8 mouse cellular contexts compared by ENCODE assay signal in genomic region chr11:5877421-5877820, GRCm38 (mm10). TPM values are rescaled to one million over a fixed set of nuclear protein-coding genes. Genes with fewer than 3 reads are reported as not detected.
DNase-seq lines count a peak whose midpoint lies in the region; ATAC-seq and TF ChIP-seq lines count a peak whose summit lies in the region.

No protein-coding gene starts in this region.

- peak overlapping the region; percentile 86 for H3K9ac ChIP-seq in lung, embryonic 15.5 days
- H3K9ac ChIP-seq in embryonic facial prominence, embryonic 14.5 days (ENCODE audit: low read depth, low read length): peak overlapping the region; percentile 81
- no peak overlapping the region for H3K9ac ChIP-seq in intestine, postnatal 0 days (ENCODE audit: low read depth, low read length)
- peak overlapping the region; percentile 63 for H3K9ac ChIP-seq in neural tube, embryonic 15.5 days (replicated peaks)

- 3% methylated on average over 5 of the region's 5 CpGs for WGBS in lung, embryonic 15.5 days
- WGBS in embryonic facial prominence, embryonic 14.5 days: 4% methylated on average over 5 of the region's 5 CpGs
- WGBS in intestine, postnatal 0 days: 4% methylated on average over 5 of the region's 5 CpGs
- WGBS in neural tube, embryonic 15.5 days: 2% methylated on average over 5 of the region's 5 CpGs

- H3K36me3 ChIP-seq in lung, embryonic 15.5 days: peaks cover 40% of the 10 kb centered on the region
- H3K36me3 ChIP-seq in embryonic facial prominence, embryonic 14.5 days (ENCODE audit: control insufficient read depth, insufficient read depth, low read length): peaks cover 44% of the 10 kb centered on the region
- H3K36me3 ChIP-seq in intestine, postnatal 0 days (ENCODE audit: control insufficient read depth, insufficient read depth): peaks cover 28% of the 10 kb centered on the region; the same call in 1 of the 2 replicates
- H3K36me3 ChIP-seq in neural tube, embryonic 15.5 days: peaks cover 28% of the 10 kb centered on the region

- peaks cover 21% of the 10 kb centered on the region for H3K4me1 ChIP-seq in lung, embryonic 15.5 days
- peaks cover 16% of the 10 kb centered on the region for H3K4me1 ChIP-seq in embryonic facial prominence, embryonic 14.5 days (ENCODE audit: control insufficient read depth, insufficient read depth, low read length)
- H3K4me1 ChIP-seq in intestine, postnatal 0 days (replicated peaks; ENCODE audit: control insufficient read depth, insufficient read depth, low read length): 0 out of 2 replicates have a peak, but pooled peaks cover 3% of the 10 kb centered on the region
- H3K4me1 ChIP-seq in neural tube, embryonic 15.5 days: peaks cover 27% of the 10 kb centered on the region

- no peaks in the 10 kb centered on the region for H3K27me3 ChIP-seq in lung, embryonic 15.5 days
- no peaks in the 10 kb centered on the region for H3K27me3 ChIP-seq in embryonic facial prominence, embryonic 14.5 days (replicated peaks; ENCODE audit: control insufficient read depth, insufficient read depth, low read length)
- H3K27me3 ChIP-seq in intestine, postnatal 0 days (replicated peaks; ENCODE audit: control insufficient read depth, insufficient read depth, low read length): no peaks in the 10 kb centered on the region
- no peaks in the 10 kb centered on the region for H3K27me3 ChIP-seq in neural tube, embryonic 15.5 days (replicated peaks)

- DNase-seq in lung, adult 18-20 months: no peak
- no peak for DNase-seq in embryonic facial prominence, embryonic 14.5 days (ENCODE audit: low spot score)
- no peak for DNase-seq in cerebellum, postnatal 14 days
- no peak for DNase-seq in left cerebral cortex, adult 11 months (ENCODE audit: low spot score)
- no peak for DNase-seq in B cell, adult 2 months

- H3K4me2 ChIP-seq in lung, embryonic 15.5 days: peak overlapping the region; percentile 75
- H3K4me2 ChIP-seq in embryonic facial prominence, embryonic 14.5 days (ENCODE audit: low read depth, low read length): peak overlapping the region; percentile 86
- peak overlapping the region; percentile 81 for H3K4me2 ChIP-seq in intestine, postnatal 0 days (replicated peaks; ENCODE audit: low read depth)
- H3K4me2 ChIP-seq in neural tube, embryonic 15.5 days: peak overlapping the region; percentile 73

- no peak for TF ChIP-seq CTCF in intestine, postnatal 0 days (IDR thresholded peaks at IDR 0.05; ENCODE audit: low read depth)

- no peaks in the 10 kb centered on the region for H3K9me3 ChIP-seq in lung, embryonic 15.5 days
- no peaks in the 10 kb centered on the region for H3K9me3 ChIP-seq in embryonic facial prominence, embryonic 14.5 days (ENCODE audit: control insufficient read depth, low read length)
- no peaks in the 10 kb centered on the region for H3K9me3 ChIP-seq in intestine, postnatal 0 days (ENCODE audit: control insufficient read depth)
- no peaks in the 10 kb centered on the region for H3K9me3 ChIP-seq in neural tube, embryonic 15.5 days (replicated peaks)

- ATAC-seq in lung, embryonic 15.5 days (ENCODE audit: borderline replicate concordance, extremely low read depth, low FRiP score, low TSS enrichment): no peak
- ATAC-seq in embryonic facial prominence, embryonic 14.5 days (ENCODE audit: low read depth): no peak
- no peak for ATAC-seq in intestine, postnatal 0 days
- ATAC-seq in neural tube, embryonic 15.5 days (ENCODE audit: low FRiP score): no peak

- H3K4me3 ChIP-seq in lung, embryonic 15.5 days: peak overlapping the region; percentile 83
- peak overlapping the region; percentile 75 for H3K4me3 ChIP-seq in embryonic facial prominence, embryonic 14.5 days (ENCODE audit: low read depth, low read length)
- H3K4me3 ChIP-seq in intestine, postnatal 0 days (ENCODE audit: low read depth, low read length): peak overlapping the region; percentile 61
- peak overlapping the region; percentile 80 for H3K4me3 ChIP-seq in neural tube, embryonic 15.5 days (replicated peaks)

- H3K27ac ChIP-seq in lung, embryonic 15.5 days: peak overlapping the region; percentile 39
- 0 out of 2 replicates have a peak overlapping the region, but pooled peaks have one; percentile 44 for H3K27ac ChIP-seq in embryonic facial prominence, embryonic 14.5 days (replicated peaks; ENCODE audit: low read depth, low read length)
- H3K27ac ChIP-seq in intestine, postnatal 0 days (ENCODE audit: low read depth, low read length): no peak overlapping the region
- no peak overlapping the region for H3K27ac ChIP-seq in neural tube, embryonic 15.5 days (replicated peaks)

RNA-seq across cellular contexts. Expression of gene Pold2, which starts 0.7 kb away (rescaled TPM):
- polyA plus RNA-seq in lung, embryonic 15.5 days (2015; fragmentation: Nextera tagmentation; extraction: Ambion mirVana): 149 and 160 TPM in 2 replicates
- 83.2 and 98.3 TPM in 2 replicates for polyA plus RNA-seq in embryonic facial prominence, embryonic 14.5 days (2014; fragmentation: Nextera tagmentation; extraction: Ambion mirVana)
- polyA plus RNA-seq in intestine, postnatal 0 days (2015; fragmentation: Nextera tagmentation; extraction: Ambion mirVana): 32.3 and 32.7 TPM in 2 replicates
- 64.5 and 81.0 TPM in 2 replicates for polyA plus RNA-seq in neural tube, embryonic 15.5 days (2015; fragmentation: Nextera tagmentation; extraction: Ambion mirVana)

RNA-seq across cellular contexts. Expression of gene Aebp1, which starts 15.7 kb away (rescaled TPM):
- polyA plus RNA-seq in lung, embryonic 15.5 days (2015; fragmentation: Nextera tagmentation; extraction: Ambion mirVana): 31.3 and 37.6 TPM in 2 replicates
- 68.8 and 73.6 TPM in 2 replicates for polyA plus RNA-seq in embryonic facial prominence, embryonic 14.5 days (2014; fragmentation: Nextera tagmentation; extraction: Ambion mirVana)
- 15.0 and 15.8 TPM in 2 replicates for polyA plus RNA-seq in intestine, postnatal 0 days (2015; fragmentation: Nextera tagmentation; extraction: Ambion mirVana)
- polyA plus RNA-seq in neural tube, embryonic 15.5 days (2015; fragmentation: Nextera tagmentation; extraction: Ambion mirVana): 22.1 and 24.3 TPM in 2 replicates

RNA-seq across cellular contexts. Expression of gene Myl7, which starts 21.2 kb away (rescaled TPM):
- 273 and 720 TPM in 2 replicates for polyA plus RNA-seq in lung, embryonic 15.5 days (2015; fragmentation: Nextera tagmentation; extraction: Ambion mirVana)
- polyA plus RNA-seq in embryonic facial prominence, embryonic 14.5 days (2014; fragmentation: Nextera tagmentation; extraction: Ambion mirVana): 0.63 and 1.5 TPM in 2 replicates
- 20.9 and 22.7 TPM in 2 replicates for polyA plus RNA-seq in intestine, postnatal 0 days (2015; fragmentation: Nextera tagmentation; extraction: Ambion mirVana)
- 1.4 and 10.6 TPM in 2 replicates for polyA plus RNA-seq in neural tube, embryonic 15.5 days (2015; fragmentation: Nextera tagmentation; extraction: Ambion mirVana)

RNA-seq across cellular contexts. Expression of gene Polm, which starts 39.6 kb away (rescaled TPM):
- polyA plus RNA-seq in lung, embryonic 15.5 days (2015; fragmentation: Nextera tagmentation; extraction: Ambion mirVana): 7.1 and 10.0 TPM in 2 replicates
- polyA plus RNA-seq in embryonic facial prominence, embryonic 14.5 days (2014; fragmentation: Nextera tagmentation; extraction: Ambion mirVana): 6.0 and 7.9 TPM in 2 replicates
- polyA plus RNA-seq in intestine, postnatal 0 days (2015; fragmentation: Nextera tagmentation; extraction: Ambion mirVana): 9.0 and 9.2 TPM in 2 replicates
- polyA plus RNA-seq in neural tube, embryonic 15.5 days (2015; fragmentation: Nextera tagmentation; extraction: Ambion mirVana): 6.5 and 8.5 TPM in 2 replicates

Comparison
In these comparisons a context has a peak if more than half of its experiments do, and no peak if none do; other contexts are left out.
1. H3K27ac ChIP-seq: peak in lung, embryonic 15.5 days (single experiment) and embryonic facial prominence, embryonic 14.5 days (single experiment); none in intestine, postnatal 0 days (single experiment) and neural tube, embryonic 15.5 days (single experiment).
2. RNA of gene Myl7, which starts 21.2 kb away (polyA plus RNA-seq): 273 to 720 TPM in lung, embryonic 15.5 days; 20.9 to 22.7 TPM in intestine, postnatal 0 days, 1.4 to 10.6 TPM in neural tube, embryonic 15.5 days and 0.63 to 1.5 TPM in embryonic facial prominence, embryonic 14.5 days; every median in the first group is over 10 times any median in the second.
3. Peak in every context shown above with its lines, with median percentiles within 50 percentile points of each other: H3K4me2 ChIP-seq and H3K4me3 ChIP-seq.